Mouse (Mus musculus) liver (tissue): Measurements from ENCODE around the gene 4833423E24Rik.

Experiments
- DNase-seq: peaks from one replicate; pipeline ENCODE4 v3.0.0-alpha.2; 2020; ENCODE audit warnings: mixed read lengths

Gene 4833423E24Rik

GRCm38 (mm10) chr2:85518879-85519278, at the start of gene 4833423E24Rik:
Gene 4833423E24Rik (minus strand): TSS chr2:85519024.
- no peak for DNase-seq

DNA sequence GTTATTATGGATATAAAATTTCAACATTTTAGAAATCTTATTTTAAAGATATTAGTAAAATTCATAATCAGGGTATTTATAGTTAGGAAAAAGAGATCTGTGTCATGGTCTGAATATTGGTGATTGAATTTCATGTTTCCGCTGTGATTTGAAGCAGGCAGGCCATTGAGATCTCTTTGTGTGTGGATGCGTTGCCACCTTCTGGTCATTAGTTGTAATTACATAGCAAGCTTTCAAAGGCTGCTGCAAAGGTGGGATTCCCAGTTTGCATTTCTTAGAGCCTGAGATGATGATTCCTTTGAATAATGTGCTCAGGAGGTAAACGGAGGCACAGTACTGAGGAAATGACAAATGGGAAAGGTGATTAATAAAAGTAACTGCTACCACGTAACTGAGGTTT, 42.4 kb upstream of the 4833423E24Rik start:
- DNase-seq, result peak; percentile 3

- no peak for DNase-seq
Observed at GRCm38 (mm10) chr2:85560226-85560625, 41.4 kb upstream of the 4833423E24Rik start.

- DNase-seq, result no peak
Observed at GRCm38 (mm10) chr2:85554806-85555205, 36.0 kb upstream of the 4833423E24Rik start.

- no peak for DNase-seq
Observed at GRCm38 (mm10) chr2:85533934-85534333, 15.1 kb upstream of the 4833423E24Rik start.

DNA sequence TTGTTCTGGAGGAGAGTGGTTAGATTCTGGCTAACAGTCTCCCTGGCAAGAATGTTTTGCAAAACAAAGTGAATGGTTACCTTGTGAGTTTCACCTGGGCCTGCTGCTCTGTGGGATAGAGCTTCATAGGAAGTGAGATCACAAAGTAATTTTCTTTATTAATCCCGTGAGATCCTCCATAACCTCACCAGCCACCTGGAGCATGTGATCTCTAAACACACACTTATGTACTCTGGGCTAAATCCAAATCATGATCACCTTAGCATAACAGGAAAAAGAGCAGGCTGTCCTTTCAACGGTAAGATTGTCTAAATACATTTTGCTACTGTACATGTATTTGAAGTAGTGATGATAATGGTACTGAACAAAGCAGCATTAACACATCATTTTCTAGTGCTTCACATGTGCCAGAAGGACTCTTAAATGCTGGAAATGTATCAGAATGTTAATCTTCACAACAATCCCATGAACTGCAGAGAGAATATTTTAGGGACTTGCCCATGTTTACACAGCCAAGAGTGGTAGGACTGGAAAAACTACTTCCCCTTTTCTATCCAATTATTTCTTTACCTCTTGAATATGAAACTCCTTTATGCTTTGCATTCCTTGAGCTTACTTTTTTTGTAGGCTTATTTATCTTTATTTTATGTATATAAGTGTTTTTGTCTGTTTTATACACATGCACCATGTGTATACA, 13.4 kb upstream of the 4833423E24Rik start:
- no peak for DNase-seq

DNA sequence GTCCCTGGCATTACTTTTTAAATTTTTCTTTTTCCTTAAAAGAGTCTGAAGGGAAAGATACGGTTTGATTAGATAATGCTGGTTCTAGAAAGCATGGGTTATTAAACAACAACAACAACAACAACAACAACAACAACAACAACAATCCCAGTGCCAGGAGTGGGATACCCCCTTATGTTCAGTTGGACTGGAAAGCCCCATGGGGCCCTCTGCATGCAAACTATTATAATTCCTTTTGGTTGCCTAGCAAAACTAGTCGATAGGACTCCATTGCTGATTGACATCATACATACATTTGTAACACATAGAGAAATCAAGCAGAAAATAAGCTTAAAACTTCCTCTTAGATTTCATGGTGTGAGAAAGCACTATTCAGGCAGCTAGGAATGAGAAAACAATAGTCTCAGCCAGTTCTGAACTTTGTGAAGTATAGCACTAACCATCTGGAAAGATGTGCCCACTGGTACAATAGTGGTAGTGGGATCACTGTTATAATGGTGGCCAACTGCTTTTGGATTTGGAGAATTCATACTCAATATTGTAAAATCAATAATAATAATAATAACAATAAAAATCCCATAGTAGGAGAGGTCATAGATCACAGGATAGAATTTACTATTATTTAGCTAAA, 4.2 kb upstream of the 4833423E24Rik start:
- DNase-seq, result no peak

- DNase-seq, result no peak
Observed at GRCm38 (mm10) chr2:85518292-85518691, 532 bp downstream of the 4833423E24Rik start.

DNA sequence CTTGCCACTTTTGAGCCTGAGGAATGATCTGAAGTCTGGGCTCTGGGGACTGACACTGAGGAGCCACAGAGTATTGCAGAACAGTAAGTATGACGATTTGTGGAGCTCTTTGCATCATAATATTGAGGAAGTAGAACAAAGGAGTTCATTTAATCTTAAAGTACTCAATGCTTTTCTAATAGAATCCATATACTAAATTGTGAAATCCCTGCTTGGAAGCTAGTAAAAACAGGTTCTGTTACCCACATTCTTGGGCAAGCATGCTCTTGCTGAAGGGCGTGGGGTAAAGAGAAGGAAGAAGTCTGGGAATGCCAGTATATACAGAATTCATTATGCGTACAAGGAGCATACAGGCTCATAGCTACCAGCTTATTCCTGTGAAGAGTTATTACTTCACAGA, 8.4 kb downstream of the 4833423E24Rik start:
- DNase-seq, result no peak

DNA sequence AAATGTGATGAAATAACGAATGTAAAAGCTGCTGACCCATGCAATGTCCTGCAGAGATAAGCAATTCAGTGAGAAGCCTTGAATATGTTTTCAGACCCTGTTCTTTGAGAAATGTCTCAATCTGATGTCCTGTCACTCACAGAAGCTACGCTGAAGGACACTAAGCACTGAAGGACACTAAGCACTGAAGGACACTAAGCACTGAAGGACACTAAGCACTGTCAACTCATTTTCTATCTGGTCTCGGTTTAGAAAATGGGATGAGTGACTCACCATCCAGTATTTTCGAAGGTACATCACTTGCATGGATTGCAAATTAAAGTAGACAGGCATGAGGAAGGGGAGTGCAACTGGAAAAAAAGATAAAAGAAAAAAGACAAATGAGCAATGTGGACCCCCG, 28.4 kb downstream of the 4833423E24Rik start:
- DNase-seq, result no peak

- no peak for DNase-seq
Observed at GRCm38 (mm10) chr2:85466801-85467325, 52.0 kb downstream of the 4833423E24Rik start.

DNA sequence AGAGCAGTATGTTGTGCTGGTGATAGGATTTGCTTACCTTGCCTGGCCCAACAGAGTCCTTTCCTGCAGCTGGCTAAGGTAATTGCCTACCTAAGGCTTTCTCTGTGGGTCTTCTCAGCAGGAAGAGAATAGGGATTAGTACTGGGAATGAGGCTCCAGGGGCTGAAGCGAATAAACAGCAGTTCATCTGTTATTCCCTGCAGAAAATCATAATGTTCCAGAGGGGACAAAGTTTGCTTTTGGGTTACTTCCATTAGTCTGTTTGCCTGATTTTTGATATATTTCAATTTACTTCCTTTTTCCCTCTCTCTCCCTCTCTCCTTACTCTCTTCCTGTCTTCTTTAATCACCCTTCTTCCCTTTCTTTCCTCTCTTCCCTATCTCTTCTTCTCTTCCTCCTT, 75.3 kb downstream of the 4833423E24Rik start, which contains the start of gene Olfr995:
Olfr995 (minus strand) TSS at position 101 of the 400 bp plus-strand sequence.
- no peak for DNase-seq

DNA sequence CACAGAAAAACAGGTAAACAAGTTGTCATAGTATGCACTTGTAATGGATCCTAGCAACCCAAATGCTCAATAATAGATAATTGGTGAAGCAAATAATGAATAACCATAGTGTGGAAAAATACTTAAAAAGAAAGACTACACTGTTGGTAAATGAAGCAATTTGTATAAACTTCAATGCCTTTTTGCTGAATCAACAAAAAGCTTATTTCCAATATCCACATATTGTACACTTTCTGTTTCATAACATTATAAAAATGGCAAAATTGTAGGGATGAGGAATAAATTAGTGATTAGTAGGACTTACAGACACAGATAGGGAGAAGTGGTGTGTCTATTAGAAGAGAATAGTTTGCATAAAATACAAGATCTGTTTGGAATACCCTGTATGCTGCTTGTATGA, 76.3 kb downstream of the 4833423E24Rik start:
- DNase-seq, result no peak

GRCm38 (mm10) chr2:85436351-85436750, 82.5 kb downstream of the 4833423E24Rik start, which contains the start of gene Olfr994:
Gene Olfr994 (minus strand): TSS chr2:85436451.
- DNase-seq, result no peak
